Mouse (Mus musculus): ENCODE data around the gene Itga2b. TPM values are rescaled to one million over a fixed set of nuclear protein-coding genes. Genes with fewer than 3 reads are reported as not detected.
A peak's percentile ranks its signal among the peaks of the same experiment; 100 is the strongest.
"Not testable (repeated sequence)": the region's sequence is repeated elsewhere in the genome, so short reads cannot be mapped to it uniquely, and the experiment has no call there.

The Itga2b gene
- total RNA-seq, 1 experiment from 2014 or later: 37.8 TPM

GRCm38 (mm10) chr11:102425555-102426316 lies 44.2 kb downstream of the Itga2b start:
- no peak for ATAC-seq (ENCODE audit: extremely low read depth, insufficient number of reproducible peaks, low FRiP score, poor library complexity, severe bottlenecking)

- ATAC-seq (ENCODE audit: extremely low read depth, insufficient number of reproducible peaks, low FRiP score, poor library complexity, severe bottlenecking): no peak
Measured at GRCm38 (mm10) chr11:102424666-102425065, 45.3 kb downstream of the Itga2b start.

- no peak for ATAC-seq (ENCODE audit: extremely low read depth, insufficient number of reproducible peaks, low FRiP score, poor library complexity, severe bottlenecking)
Measured at GRCm38 (mm10) chr11:102421559-102421958, 48.4 kb downstream of the Itga2b start.

GRCm38 (mm10) chr11:102418887-102419286 lies 51.0 kb downstream of the Itga2b start:
- no peak for ATAC-seq (ENCODE audit: extremely low read depth, insufficient number of reproducible peaks, low FRiP score, poor library complexity, severe bottlenecking)

GRCm38 (mm10) chr11:102417160-102417559 lies 52.8 kb downstream of the Itga2b start:
- no peak for ATAC-seq (ENCODE audit: extremely low read depth, insufficient number of reproducible peaks, low FRiP score, poor library complexity, severe bottlenecking)

GRCm38 (mm10) chr11:102415034-102415802 lies 54.7 kb downstream of the Itga2b start:
- ATAC-seq (ENCODE audit: extremely low read depth, insufficient number of reproducible peaks, low FRiP score, poor library complexity, severe bottlenecking): no peak

- no peak for ATAC-seq (ENCODE audit: extremely low read depth, insufficient number of reproducible peaks, low FRiP score, poor library complexity, severe bottlenecking)
Measured at GRCm38 (mm10) chr11:102413059-102413458, 56.9 kb downstream of the Itga2b start.

- peak; percentile 58 for ATAC-seq (ENCODE audit: extremely low read depth, insufficient number of reproducible peaks, low FRiP score, poor library complexity, severe bottlenecking)
Measured at GRCm38 (mm10) chr11:102411704-102412103, 58.2 kb downstream of the Itga2b start.

GRCm38 (mm10) chr11:102411061-102411460 lies 58.9 kb downstream of the Itga2b start:
- ATAC-seq (ENCODE audit: extremely low read depth, insufficient number of reproducible peaks, low FRiP score, poor library complexity, severe bottlenecking): no peak

GRCm38 (mm10) chr11:102410345-102410744 lies 59.6 kb downstream of the Itga2b start:
- ATAC-seq (ENCODE audit: extremely low read depth, insufficient number of reproducible peaks, low FRiP score, poor library complexity, severe bottlenecking): not testable (repeated sequence)

- ATAC-seq (ENCODE audit: extremely low read depth, insufficient number of reproducible peaks, low FRiP score, poor library complexity, severe bottlenecking): no peak
Measured at GRCm38 (mm10) chr11:102409795-102410330, 60.1 kb downstream of the Itga2b start.

- no peak for ATAC-seq (ENCODE audit: extremely low read depth, insufficient number of reproducible peaks, low FRiP score, poor library complexity, severe bottlenecking)
Measured at GRCm38 (mm10) chr11:102408888-102409794, 60.8 kb downstream of the Itga2b start.

- peak; percentile 85 for ATAC-seq (ENCODE audit: extremely low read depth, insufficient number of reproducible peaks, low FRiP score, poor library complexity, severe bottlenecking)
Measured at GRCm38 (mm10) chr11:102408344-102408876, 61.5 kb downstream of the Itga2b start.

- no peak for ATAC-seq (ENCODE audit: extremely low read depth, insufficient number of reproducible peaks, low FRiP score, poor library complexity, severe bottlenecking)
Measured at GRCm38 (mm10) chr11:102407834-102408215, 62.1 kb downstream of the Itga2b start, which contains the start of gene Slc25a39. Gene Slc25a39 (minus strand): TSS chr11:102407946.

GRCm38 (mm10) chr11:102406900-102407833 lies 62.8 kb downstream of the Itga2b start:
- ATAC-seq (ENCODE audit: extremely low read depth, insufficient number of reproducible peaks, low FRiP score, poor library complexity, severe bottlenecking): peak; percentile 53

- no peak for ATAC-seq (ENCODE audit: extremely low read depth, insufficient number of reproducible peaks, low FRiP score, poor library complexity, severe bottlenecking)
Measured at GRCm38 (mm10) chr11:102406401-102406800, 63.5 kb downstream of the Itga2b start.

- no peak for ATAC-seq (ENCODE audit: extremely low read depth, insufficient number of reproducible peaks, low FRiP score, poor library complexity, severe bottlenecking)
Measured at GRCm38 (mm10) chr11:102405544-102406285, 64.2 kb downstream of the Itga2b start.

Data from neutrophil, adult 5-6 weeks (primary cell).